Mouse (Mus musculus) bone marrow, adult 2 months (tissue): ENCODE results near the gene Zfp280d.

Source experiments
- CTCF ChIP-seq: fragments of 200-500 bp; IDR thresholded peaks from 2 replicates; pipeline ENCODE4 v1.5.1; 2011; ENCODE audit warnings: low read length, control low read depth; ENCODE audit not compliant: control insufficient read depth, insufficient read depth
- POLR2A ChIP-seq: fragments of 200-500 bp; IDR thresholded peaks from 2 replicates; pipeline ENCODE4 v1.6.1; 2011; ENCODE audit warnings: low read depth, mild to moderate bottlenecking, control low read depth, low read length, borderline replicate concordance; ENCODE audit not compliant: control insufficient read depth

DNA sequence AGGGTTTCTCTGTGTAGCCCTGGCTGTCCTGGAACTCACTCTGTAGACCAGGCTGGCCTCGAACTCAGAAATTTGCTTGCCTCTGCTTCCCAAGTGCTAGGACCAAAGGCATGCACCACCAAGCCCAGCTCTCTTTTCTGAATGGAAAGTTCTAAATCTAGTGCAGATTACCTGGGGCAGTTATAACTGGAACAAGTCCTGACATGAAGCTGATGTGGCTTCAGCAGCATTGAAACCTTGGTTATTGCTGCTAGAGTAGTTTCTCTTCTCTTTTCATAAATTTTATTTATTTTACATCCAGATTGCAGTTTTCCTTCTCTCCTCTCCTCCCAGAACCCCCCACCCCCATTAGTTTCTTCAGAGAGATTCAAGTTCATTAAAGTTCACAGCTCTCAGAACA, 14.4 kb downstream of the Zfp280d start:
- TF ChIP-seq CTCF (no peak), POLR2A (no peak)
